Mouse (Mus musculus) urinary bladder, postnatal 36 days (tissue): ENCODE measurements at regions not wholly inside any gene's neighbourhood (a gene's known extent, or its start where the extent isn't known, plus 50 kb on each side); places are given as distances from the start of the nearest gene placed in this dataset.
A peak's percentile ranks its signal among the peaks of the same experiment; 100 is the strongest.

ENCODE experiments used
- DNase-seq, 2 experiments: peaks; one replicate each; pipeline ENCODE4 v3.0.0; 2022; ENCODE audit warnings: low spot score in 2 of 2, mixed read lengths in 1 of 2

DNA sequence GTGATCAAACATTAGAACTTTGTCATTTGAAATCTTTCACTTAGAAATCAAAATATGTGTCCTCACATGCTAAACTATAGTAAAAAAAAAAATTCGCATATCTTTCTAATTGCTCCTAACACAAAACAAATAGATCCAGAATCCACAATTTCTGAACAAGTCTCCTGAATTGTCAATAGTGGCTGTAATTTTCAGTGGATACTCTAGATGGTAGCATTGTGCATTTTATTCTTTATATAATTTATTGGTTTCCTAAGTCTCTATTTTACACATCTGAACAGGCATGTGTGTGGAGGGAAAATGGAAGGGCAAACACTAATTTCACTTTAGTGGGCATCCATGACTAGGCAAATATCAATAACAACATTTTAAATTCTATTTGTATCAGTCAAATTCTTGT is 63.7 kb upstream of the Tnmd start:
- no peak for DNase-seq

DNA sequence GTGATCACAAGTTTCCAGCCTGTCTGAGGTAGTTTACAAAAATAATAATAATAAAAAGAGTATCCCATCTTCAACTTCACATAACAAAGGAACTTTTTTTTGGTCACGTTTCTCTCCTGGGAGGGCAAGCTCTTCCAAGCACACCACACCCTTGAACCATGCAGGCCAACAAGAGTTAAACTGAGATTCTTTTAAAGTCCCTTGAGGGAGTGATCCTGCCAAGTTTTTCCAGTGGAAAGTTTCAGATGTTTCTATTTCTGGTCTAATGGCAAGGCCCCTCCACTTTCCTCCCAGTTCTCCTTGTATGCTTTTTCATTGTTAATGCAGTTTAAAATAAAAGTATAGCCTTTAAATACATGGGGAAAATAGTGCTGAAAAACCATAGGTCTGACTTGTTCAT is 65.2 kb upstream of the Pcdh19 start:
- no peak for DNase-seq

DNA sequence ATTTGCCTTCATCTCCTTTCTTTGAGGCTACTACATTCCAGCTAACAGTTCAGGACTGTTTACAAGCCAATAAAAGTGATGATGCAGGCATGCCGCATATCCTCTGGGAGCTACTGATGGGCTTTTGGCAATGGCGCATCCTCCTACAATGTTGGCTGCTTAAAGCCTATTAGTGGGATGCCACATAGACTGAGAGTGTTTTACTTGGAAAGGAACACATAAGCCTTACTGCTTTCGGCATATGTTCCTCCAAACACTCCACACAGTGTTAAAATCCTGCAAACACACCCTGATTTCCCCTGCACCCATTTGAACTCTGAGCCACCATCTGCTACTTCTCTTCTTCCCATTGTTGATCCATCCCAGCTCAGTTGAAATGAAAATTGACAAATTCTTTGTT is 63.4 kb upstream of the Pcdh19 start:
- DNase-seq = no peak

DNA sequence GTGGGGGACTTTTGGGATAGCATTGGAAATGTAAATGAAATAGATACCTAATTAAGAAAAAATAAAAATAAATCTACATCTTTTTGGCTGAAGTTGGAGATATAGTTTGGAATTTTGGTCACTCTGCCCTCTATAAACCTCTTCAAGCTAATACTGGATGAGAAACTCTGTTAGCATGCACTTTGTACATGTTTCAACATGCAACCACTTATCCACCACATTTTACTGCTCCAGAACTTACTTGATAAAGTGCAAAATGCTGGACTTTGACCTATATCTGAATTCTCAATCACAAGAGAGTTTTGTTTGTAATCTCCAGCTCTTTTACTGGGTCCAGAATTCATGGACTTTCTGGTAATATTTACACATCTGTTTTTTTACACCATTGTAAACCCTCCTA is 54.7 kb upstream of the Pcdh19 start:
- no peak for DNase-seq

DNA sequence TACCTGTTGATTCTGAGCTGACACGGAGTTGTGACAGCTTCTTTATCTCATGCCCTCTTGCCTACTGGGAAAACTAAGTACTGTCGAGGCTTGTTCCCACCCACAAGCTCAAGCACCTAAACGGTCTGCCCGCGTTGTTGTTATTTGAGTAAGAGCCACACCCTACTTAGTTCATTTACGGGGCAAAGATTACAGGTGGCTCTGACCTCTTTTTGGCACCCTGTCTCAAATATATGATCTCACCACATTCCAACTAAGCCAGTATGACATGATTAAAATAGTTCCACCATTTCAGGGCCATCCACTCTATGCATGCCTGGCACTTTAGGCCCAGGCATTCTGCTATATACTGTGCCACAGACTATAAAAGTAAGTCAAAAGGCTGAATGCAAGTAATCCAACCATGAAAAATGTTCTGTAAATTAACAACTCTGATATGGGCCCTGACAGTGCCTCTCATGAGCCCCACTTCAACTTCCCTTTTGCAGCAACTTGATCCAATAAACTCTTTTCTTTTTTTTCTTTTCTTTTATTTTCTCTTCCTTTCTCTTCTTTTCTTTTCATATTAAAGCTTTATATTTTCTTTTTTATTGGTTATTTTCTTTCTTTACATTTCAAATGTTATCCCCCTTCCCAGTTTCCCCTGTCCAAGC is 50.3 kb upstream of the Pcdh19 start:
- DNase-seq = peak in 1 of 2 experiments; percentile 2
